ENCODE assay signal across 11 mouse cellular contexts in the genomic region with DNA sequence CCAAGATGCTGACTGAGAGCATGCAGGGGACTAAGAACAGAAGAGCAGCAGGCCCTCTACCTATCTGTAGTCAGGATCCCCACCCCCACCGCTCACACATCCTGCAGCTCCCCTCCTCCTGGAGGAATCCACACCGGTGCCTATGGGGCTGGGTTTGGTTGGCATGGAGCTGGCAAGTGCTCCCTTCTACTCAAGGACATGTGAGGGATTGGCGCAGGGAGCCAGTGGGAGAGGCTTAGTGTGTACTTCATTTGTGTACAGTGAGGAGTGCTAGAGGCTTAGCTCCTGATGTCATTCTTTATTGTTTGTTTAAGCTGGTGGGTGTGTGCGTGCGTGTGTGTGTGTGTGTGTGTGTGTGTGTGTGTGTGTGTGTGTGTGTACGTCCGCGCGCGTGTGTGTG. TPM values are rescaled to one million over a fixed set of nuclear protein-coding genes. Genes with fewer than 3 reads are reported as not detected.
A peak's percentile ranks its signal among the peaks of the same experiment; 100 is the strongest.
DNase-seq lines count a peak whose midpoint lies in the region; ATAC-seq and TF ChIP-seq lines count a peak whose summit lies in the region.
"Had no signal": no experiment of that assay in that cellular context is flagged by ENCODE, and none has a peak within 500 bp of the region (broad histone marks: within the 10 kb centered on the region; RNA-seq: fewer than 3 reads in every experiment).

No protein-coding gene starts in this region.

- H3K4me1 ChIP-seq in embryonic facial prominence, embryonic 13.5 days = 0 out of 2 replicates have a peak, but pooled peaks cover 11% of the 10 kb centered on the region
- peaks cover 7% of the 10 kb centered on the region for H3K4me1 ChIP-seq in embryonic facial prominence, embryonic 10.5 days
- peaks cover 26% of the 10 kb centered on the region for H3K4me1 ChIP-seq in heart, postnatal 0 days (ENCODE audit: control insufficient read depth, insufficient read depth)
- H3K4me1 ChIP-seq in lung, embryonic 15.5 days = peaks cover 49% of the 10 kb centered on the region
- H3K4me1 ChIP-seq: hindbrain, embryonic 13.5 days; neural tube, embryonic 13.5 days had no signal

- H3K27me3 ChIP-seq in embryonic facial prominence, embryonic 13.5 days = no peaks in the 10 kb centered on the region
- 0 out of 2 replicates have a peak, but pooled peaks cover 5% of the 10 kb centered on the region for H3K27me3 ChIP-seq in embryonic facial prominence, embryonic 10.5 days (replicated peaks; ENCODE audit: low read depth, poor library complexity, severe bottlenecking)
- H3K27me3 ChIP-seq in heart, postnatal 0 days (ENCODE audit: control insufficient read depth, insufficient read depth, low read length) = no peaks in the 10 kb centered on the region
- H3K27me3 ChIP-seq in lung, embryonic 15.5 days = no peaks in the 10 kb centered on the region
- H3K27me3 ChIP-seq: hindbrain, embryonic 13.5 days; neural tube, embryonic 13.5 days had no signal

- no peak overlapping the region for H3K4me3 ChIP-seq in embryonic facial prominence, embryonic 13.5 days
- no peak overlapping the region for H3K4me3 ChIP-seq in embryonic facial prominence, embryonic 10.5 days
- H3K4me3 ChIP-seq in heart, postnatal 0 days (ENCODE audit: low read depth, low read length) = no peak overlapping the region
- H3K4me3 ChIP-seq in lung, embryonic 15.5 days = no peak overlapping the region
- H3K4me3 ChIP-seq: hindbrain, embryonic 13.5 days; neural tube, embryonic 13.5 days had no signal

- H3K9ac ChIP-seq in embryonic facial prominence, embryonic 13.5 days = no peak overlapping the region
- no peak overlapping the region for H3K9ac ChIP-seq in heart, postnatal 0 days (replicated peaks; ENCODE audit: low read depth, low read length)
- no peak overlapping the region for H3K9ac ChIP-seq in lung, embryonic 15.5 days
- H3K9ac ChIP-seq: hindbrain, embryonic 13.5 days; neural tube, embryonic 13.5 days had no signal

- no peak for TF ChIP-seq CTCF in heart, postnatal 0 days (IDR thresholded peaks at IDR 0.05; ENCODE audit: low read depth)

- peak overlapping the region; percentile 28; the same call in 1 of the 2 replicates for H3K27ac ChIP-seq in embryonic facial prominence, embryonic 13.5 days
- H3K27ac ChIP-seq in embryonic facial prominence, embryonic 10.5 days (replicated peaks) = no peak overlapping the region
- H3K27ac ChIP-seq in heart, postnatal 0 days (ENCODE audit: low read depth) = peak overlapping the region; percentile 87
- peak overlapping the region; percentile 93 for H3K27ac ChIP-seq in lung, embryonic 15.5 days
- H3K27ac ChIP-seq: hindbrain, embryonic 13.5 days; neural tube, embryonic 13.5 days had no signal

- no peak overlapping the region for H3K4me2 ChIP-seq in embryonic facial prominence, embryonic 13.5 days
- H3K4me2 ChIP-seq in heart, postnatal 0 days (ENCODE audit: low read depth, low read length) = no peak overlapping the region
- H3K4me2 ChIP-seq in lung, embryonic 15.5 days = peak overlapping the region; percentile 19; the same call in 1 of the 2 replicates
- H3K4me2 ChIP-seq: hindbrain, embryonic 13.5 days; neural tube, embryonic 13.5 days had no signal

- WGBS in embryonic facial prominence, embryonic 13.5 days = 83% methylated on average over 10 of the region's 10 CpGs
- 80% methylated on average over 10 of the region's 10 CpGs for WGBS in embryonic facial prominence, embryonic 10.5 days
- 67% methylated on average over 10 of the region's 10 CpGs for WGBS in heart, postnatal 0 days
- whole genome bisulfite sequencing in lung, embryonic 15.5 days = 58% methylated on average over 10 of the region's 10 CpGs

- no peak for DNase-seq in embryonic facial prominence, embryonic 10.5 days (ENCODE audit: low spot score)
- DNase-seq in adrenal gland, adult 8-10 months = peak; percentile 19
- DNase-seq in heart, postnatal 0 days (ENCODE audit: low spot score) = peak; percentile 70
- no peak for DNase-seq in left cerebral cortex, adult 9 months (ENCODE audit: low spot score in 2 of 2)
- DNase-seq in left cerebral cortex, postnatal 36 days (ENCODE audit: low spot score in 2 of 2) = no peak
- no peak for DNase-seq in c-Kit-positive CD71-positive TER-119-positive erythroid progenitor cells, embryonic 14.5 days (ENCODE audit: low spot score)

- ATAC-seq in embryonic facial prominence, embryonic 13.5 days (ENCODE audit: insufficient number of reproducible peaks, insufficient read depth, low FRiP score, low TSS enrichment, low read depth) = no peak
- peak; percentile 72 for ATAC-seq in heart, postnatal 0 days (ENCODE audit: insufficient read depth, low read depth)
- ATAC-seq in lung, embryonic 15.5 days (ENCODE audit: borderline replicate concordance, extremely low read depth, low FRiP score, low TSS enrichment) = peak; percentile 84

- no peaks in the 10 kb centered on the region for H3K36me3 ChIP-seq in embryonic facial prominence, embryonic 13.5 days
- H3K36me3 ChIP-seq in embryonic facial prominence, embryonic 10.5 days (replicated peaks) = no peaks in the 10 kb centered on the region
- no peaks in the 10 kb centered on the region for H3K36me3 ChIP-seq in heart, postnatal 0 days (replicated peaks; ENCODE audit: control insufficient read depth, insufficient read depth, low read length)
- no peaks in the 10 kb centered on the region for H3K36me3 ChIP-seq in lung, embryonic 15.5 days
- H3K36me3 ChIP-seq: hindbrain, embryonic 13.5 days; neural tube, embryonic 13.5 days had no signal

- no peak for TF ChIP-seq EP300 in heart, postnatal 0 days (IDR thresholded peaks at IDR 0.05; ENCODE audit: low read depth)

- H3K9me3 ChIP-seq in embryonic facial prominence, embryonic 13.5 days = no peaks in the 10 kb centered on the region
- H3K9me3 ChIP-seq in embryonic facial prominence, embryonic 10.5 days = no peaks in the 10 kb centered on the region
- H3K9me3 ChIP-seq in heart, postnatal 0 days (replicated peaks; ENCODE audit: control insufficient read depth, low read length) = no peaks in the 10 kb centered on the region
- no peaks in the 10 kb centered on the region for H3K9me3 ChIP-seq in lung, embryonic 15.5 days
- H3K9me3 ChIP-seq: hindbrain, embryonic 13.5 days; neural tube, embryonic 13.5 days had no signal

- intact Hi-C loops in left cerebral cortex, postnatal 36 days (cut with DNase I) = no loop called here

RNA-seq across cellular contexts. Expression of gene Emp2, which starts 36.1 kb away (rescaled TPM):
- 30.7 and 32.6 TPM in 2 replicates for polyA plus RNA-seq in embryonic facial prominence, embryonic 13.5 days (2015; fragmentation: Nextera tagmentation; extraction: Ambion mirVana)
- 2.1 and 3.2 TPM in 2 replicates for polyA plus RNA-seq in embryonic facial prominence, embryonic 10.5 days (2016; fragmentation: Nextera tagmentation; extraction: Ambion mirVana)
- 1 to 10 TPM; 4.9 to 7.5 (median 6.0) TPM for total RNA-seq in adrenal gland, adult 8-10 months (2022)
- total RNA-seq in heart, postnatal 0 days (2014; rRNA removed; ENCODE audit: low replicate concordance) = 43.4 and 56.7 TPM in 2 replicates
- 25.5 and 25.7 TPM in 2 replicates for polyA plus RNA-seq in heart, postnatal 0 days (2015; fragmentation: Nextera tagmentation; extraction: Ambion mirVana)
- polyA plus RNA-seq in lung, embryonic 15.5 days (2015; fragmentation: Nextera tagmentation; extraction: Ambion mirVana) = 79.3 and 93.8 TPM in 2 replicates
- 10 to 100 TPM; 12.2 to 12.9 TPM for total RNA-seq in left cerebral cortex, postnatal 36 days (2021)

RNA-seq across cellular contexts. Expression of gene Tekt5, which starts 45.4 kb away (rescaled TPM):
- 0.80 and 1.00 TPM in 2 replicates for polyA plus RNA-seq in embryonic facial prominence, embryonic 13.5 days (2015; fragmentation: Nextera tagmentation; extraction: Ambion mirVana)
- 0.07 TPM in 1 of 2 replicates, not detected in the other for polyA plus RNA-seq in embryonic facial prominence, embryonic 10.5 days (2016; fragmentation: Nextera tagmentation; extraction: Ambion mirVana)
- total RNA-seq in adrenal gland, adult 8-10 months (2022) = not detected
- total RNA-seq in heart, postnatal 0 days (2014; rRNA removed; ENCODE audit: low replicate concordance) = 4.7 TPM in 1 of 2 replicates, not detected in the other
- polyA plus RNA-seq in heart, postnatal 0 days (2015; fragmentation: Nextera tagmentation; extraction: Ambion mirVana) = 0.26 and 0.45 TPM in 2 replicates
- polyA plus RNA-seq in lung, embryonic 15.5 days (2015; fragmentation: Nextera tagmentation; extraction: Ambion mirVana) = 1.9 and 2.6 TPM in 2 replicates
- total RNA-seq in left cerebral cortex, postnatal 36 days (2021) = 1 to 10 TPM; 7.8 to 8.7 TPM
- total RNA-seq: megakaryocyte, adult 5-6 weeks had no signal

Comparison
In these comparisons a context has a peak if more than half of its experiments do, and no peak if none do; other contexts are left out.
1. DNase-seq: peak in adrenal gland, adult 8-10 months (single experiment) and heart, postnatal 0 days (single experiment); none in embryonic facial prominence, embryonic 10.5 days (single experiment), left cerebral cortex, adult 9 months (0 of 2), left cerebral cortex, postnatal 36 days (0 of 2) and c-Kit-positive CD71-positive TER-119-positive erythroid progenitor cells, embryonic 14.5 days (single experiment).